Mouse (Mus musculus) MEL (cell line): ENCODE data around the gene Hcrt.

Source experiments
- CTCF ChIP-seq, 3 experiments: IDR thresholded peaks in 2 of 3; conservative IDR thresholded peaks in 1 of 3; 2 replicates each; pipeline ENCODE4 v1.5.1; 2011 to 2012; ENCODE audit warnings: low read length in 3 of 3, low read depth in 2 of 3, mild to moderate bottlenecking in 2 of 3, improper control_type of control experiment in 1 of 3, inconsistent platforms in 1 of 3, mixed read lengths in 1 of 3, moderate library complexity in 1 of 3; ENCODE audit not compliant: control insufficient read depth in 1 of 3, insufficient read depth in 1 of 3, poor library complexity in 1 of 3, severe bottlenecking in 1 of 3
- GABPA ChIP-seq: IDR thresholded peaks from 2 replicates; pipeline ENCODE4 v1.6.1; 2012; ENCODE audit warnings: low read depth, mild to moderate bottlenecking, inconsistent platforms, low read length, improper control_type of control experiment, moderate library complexity
- JUND ChIP-seq: IDR thresholded peaks from 2 replicates; pipeline ENCODE4 v1.6.1; 2011; ENCODE audit warnings: low read depth, mild to moderate bottlenecking, improper control_type of control experiment, low read length
- POLR2A ChIP-seq, 2 experiments: IDR thresholded peaks; 2 replicates each; pipeline ENCODE4 v1.6.1; 2011 to 2012; ENCODE audit warnings: low read length in 2 of 2, mild to moderate bottlenecking in 2 of 2, control low read depth in 1 of 2, improper control_type of control experiment in 1 of 2, low read depth in 1 of 2, moderate library complexity in 1 of 2; ENCODE audit not compliant: control insufficient read depth in 1 of 2, insufficient read depth in 1 of 2, poor library complexity in 1 of 2
- POLR2AphosphoS5 ChIP-seq: IDR thresholded peaks from 2 replicates; pipeline ENCODE4 v1.6.1; 2012; ENCODE audit warnings: low read depth, borderline replicate concordance, mild to moderate bottlenecking, inconsistent platforms, low read length, moderate library complexity, mixed read lengths

GRCm38 (mm10) chr11:100774261-100774660 lies 11.5 kb upstream of the Hcrt start:
- TF ChIP-seq POLR2AphosphoS5: no peak
- no peak for TF ChIP-seq CTCF (IDR thresholded peaks at IDR 0.05 in 2 of 3, conservative IDR thresholded peaks at IDR 0.05 in 1 of 3; ENCODE audit: control insufficient read depth in 1 of 3, insufficient read depth in 1 of 3, low read depth in 2 of 3, low read length in 3 of 3, poor library complexity in 1 of 3, severe bottlenecking in 1 of 3)
- TF ChIP-seq POLR2A (IDR thresholded peaks at IDR 0.05; ENCODE audit: control insufficient read depth in 1 of 2, insufficient read depth in 1 of 2, low read depth in 1 of 2, low read length in 2 of 2, poor library complexity in 1 of 2): no peak
- no peak for TF ChIP-seq JUND
- TF ChIP-seq GABPA: no peak
